Mouse (Mus musculus): ENCODE measurements at regions not wholly inside any gene's neighbourhood (a gene's known extent, or its start where the extent isn't known, plus 50 kb on each side); places are given as distances from the start of the nearest gene placed in this dataset.

DNA sequence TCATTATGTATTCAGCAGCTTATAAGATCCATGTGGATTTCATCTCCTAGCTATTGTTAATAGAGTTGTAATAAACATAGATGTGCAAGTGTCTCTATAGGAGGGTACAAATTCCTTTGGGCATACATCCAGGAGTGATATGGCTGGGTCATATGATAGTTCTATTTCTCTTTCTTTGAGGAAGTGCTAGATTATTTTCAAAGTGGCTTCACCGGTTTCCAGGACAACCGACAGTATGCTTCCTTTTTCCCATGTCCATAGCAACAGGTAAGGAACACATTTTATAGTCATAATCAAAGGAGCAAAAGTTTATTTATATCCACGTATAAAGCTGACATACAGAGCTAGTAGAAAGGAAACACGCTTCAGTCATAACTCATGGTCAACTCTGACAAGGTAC, 710.2 kb upstream of the Tenm4 start:
- DNase-seq (ENCODE audit: low read depth): no peak

DNA sequence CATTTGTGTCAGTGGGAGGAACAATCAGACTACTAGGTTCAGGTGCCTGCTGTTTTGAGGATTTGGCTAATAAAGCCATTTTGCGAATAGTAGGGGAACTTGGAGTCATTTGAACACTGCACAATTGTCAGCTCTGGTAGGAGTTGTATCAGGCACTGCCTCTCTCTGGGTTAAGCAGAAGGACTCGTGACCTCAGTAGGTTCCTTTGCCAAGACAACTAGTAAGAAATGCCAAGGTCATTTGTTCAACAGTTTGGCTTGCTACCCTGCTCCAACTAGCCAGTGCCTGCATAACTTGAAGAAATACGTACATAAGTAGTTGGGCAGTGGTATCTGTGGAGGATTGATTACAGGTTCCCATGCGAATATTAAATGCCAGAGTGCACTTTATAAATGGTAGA, 705.5 kb upstream of the Tenm4 start:
- no peak for DNase-seq (ENCODE audit: low read depth)

DNA sequence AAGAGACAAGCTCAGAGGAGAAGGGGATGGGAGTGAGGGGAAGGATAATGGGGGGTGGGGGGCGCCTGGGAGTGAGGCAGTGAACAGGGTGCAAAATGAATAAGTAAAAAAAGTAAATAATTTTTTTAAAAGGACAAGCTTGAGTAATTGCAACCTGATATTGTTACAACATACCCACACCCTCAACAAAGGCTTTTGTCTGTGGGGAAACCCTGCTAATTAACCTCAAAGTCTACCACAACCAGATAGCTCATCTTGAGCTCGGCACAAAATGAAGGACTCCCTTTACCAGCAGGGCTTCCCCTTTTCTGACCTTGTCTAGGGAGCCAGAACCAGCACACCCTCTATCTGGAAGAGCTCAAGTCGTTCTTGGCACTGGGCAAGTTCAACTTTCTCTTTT, 704.0 kb upstream of the Tenm4 start:
- DNase-seq (ENCODE audit: low read depth): no peak

DNA sequence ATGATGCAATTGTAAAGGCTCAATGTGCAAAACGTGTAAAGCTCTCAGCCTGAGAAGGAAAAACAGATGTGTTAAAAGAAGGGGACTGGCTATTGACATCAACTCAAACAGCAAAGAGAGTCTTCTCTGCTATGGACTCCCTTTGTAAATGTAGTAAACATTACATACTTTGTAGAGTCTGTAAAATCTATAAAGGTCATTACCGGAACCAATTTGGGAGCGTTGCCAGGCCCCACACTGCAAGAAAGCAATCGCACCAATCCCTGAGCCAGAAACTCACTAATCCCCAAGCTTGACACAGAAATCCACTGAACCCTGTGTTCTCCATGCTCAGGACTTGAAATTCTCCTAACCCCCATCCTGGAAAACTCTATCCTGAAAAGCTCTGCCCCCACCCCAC, 697.2 kb upstream of the Tenm4 start:
- no peak for DNase-seq (ENCODE audit: low read depth)

DNA sequence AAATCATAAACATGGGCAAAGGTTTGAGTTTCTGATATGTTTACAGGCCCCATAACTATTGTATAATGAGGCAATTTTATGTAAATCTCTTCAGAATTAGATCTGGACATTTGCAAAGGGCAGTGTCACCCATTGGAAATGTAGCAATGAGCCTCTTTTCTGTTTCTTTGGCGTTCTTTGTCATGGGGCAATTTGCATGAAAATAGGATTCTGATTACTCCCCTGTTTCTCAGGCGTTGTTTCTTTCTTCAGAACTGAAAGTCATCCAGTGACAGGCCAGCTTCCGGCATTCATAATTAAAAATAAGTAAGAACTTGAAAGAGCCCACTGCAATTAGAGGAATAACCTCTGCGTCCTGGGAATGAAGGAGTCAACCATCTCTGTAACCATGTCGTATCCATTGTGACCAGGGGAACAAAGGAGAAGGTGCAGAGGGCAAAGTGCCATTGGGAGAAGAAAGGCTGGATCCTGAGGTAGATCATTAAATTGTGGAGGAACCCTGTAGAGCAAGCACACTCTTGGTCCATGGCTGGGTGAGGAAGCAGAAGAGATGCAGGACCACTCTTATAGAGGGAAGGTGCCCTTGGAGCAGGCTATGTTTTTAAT, 690.8 kb upstream of the Tenm4 start:
- no peak for DNase-seq (ENCODE audit: low read depth)

DNA sequence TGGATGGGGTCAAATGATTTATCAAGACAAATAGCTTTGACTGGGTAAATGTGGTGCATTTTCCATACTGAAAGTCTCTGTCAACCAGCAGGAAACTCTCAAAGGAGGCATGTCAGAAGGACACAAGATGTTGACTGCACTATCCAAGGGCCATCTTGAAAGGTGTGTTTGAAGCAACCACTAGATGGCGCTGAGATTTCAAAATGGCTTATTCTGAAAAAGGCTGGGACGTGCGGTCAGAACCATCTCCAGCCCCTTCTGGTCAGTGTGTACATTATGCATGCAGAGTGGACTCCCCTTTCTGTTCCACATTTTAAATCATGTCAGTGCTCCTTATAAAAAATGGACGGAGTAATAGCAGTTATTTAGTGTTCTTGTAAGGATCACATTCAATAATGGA, 681.4 kb upstream of the Tenm4 start:
- DNase-seq (ENCODE audit: low read depth): no peak

DNA sequence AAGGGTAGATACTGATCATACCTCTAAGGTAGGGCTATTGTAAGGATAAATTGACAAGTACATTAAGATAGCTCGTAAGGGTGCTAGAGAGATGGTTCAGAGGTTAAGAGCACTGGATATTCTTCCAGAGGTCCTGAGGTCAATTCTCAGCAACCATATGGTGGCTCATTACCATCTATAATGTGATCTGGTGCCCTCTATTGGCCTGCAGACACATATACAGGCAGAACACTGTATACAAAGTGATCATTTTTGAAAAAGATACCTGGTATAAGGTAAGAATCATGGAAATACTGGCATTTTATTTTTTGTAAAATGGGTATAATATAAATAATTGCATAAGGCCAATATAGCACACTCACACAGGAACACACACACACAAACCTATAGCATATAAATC, 676.3 kb upstream of the Tenm4 start:
- DNase-seq (ENCODE audit: low read depth): no peak

DNA sequence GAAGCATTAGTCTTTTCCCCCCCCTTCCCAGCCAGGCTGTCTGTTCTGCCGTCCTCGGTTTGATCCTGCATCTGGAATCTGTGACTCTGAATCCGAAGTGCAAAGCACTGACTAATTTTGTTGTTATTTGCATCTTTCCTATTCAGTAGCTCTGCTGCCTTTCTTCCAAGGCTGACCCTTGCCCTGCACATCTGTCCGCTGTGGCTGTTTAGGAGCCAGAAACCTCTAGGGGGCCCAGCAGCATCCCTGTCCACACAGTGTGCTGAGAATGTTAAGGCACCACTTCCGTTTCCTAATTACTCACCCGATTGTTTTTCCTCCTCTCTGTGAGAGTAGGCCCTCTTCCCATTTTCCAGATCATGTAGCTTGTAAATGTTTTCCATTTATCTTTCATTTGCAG, 668.1 kb upstream of the Tenm4 start:
- no peak for DNase-seq (ENCODE audit: low read depth)

DNA sequence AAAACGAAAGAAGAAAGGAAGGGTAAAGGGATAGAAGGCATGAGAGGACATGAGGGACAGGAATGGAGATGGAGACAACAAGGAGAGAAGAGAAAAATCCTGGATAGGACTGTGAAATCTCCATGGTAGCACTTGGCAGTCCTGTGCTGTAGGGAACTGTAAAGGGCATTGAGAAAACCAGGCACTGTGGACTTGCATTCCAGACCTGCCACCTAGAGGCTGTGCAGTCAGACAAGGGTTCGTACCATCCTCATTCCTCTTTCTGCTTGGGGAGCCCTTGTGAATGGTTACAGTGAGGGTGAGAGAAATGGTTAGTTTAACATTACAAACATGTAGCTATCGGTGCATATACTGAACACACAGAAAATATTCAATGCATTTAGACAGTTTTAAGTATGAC, 623.8 kb upstream of the Tenm4 start:
- DNase-seq (ENCODE audit: low read depth): no peak

DNA sequence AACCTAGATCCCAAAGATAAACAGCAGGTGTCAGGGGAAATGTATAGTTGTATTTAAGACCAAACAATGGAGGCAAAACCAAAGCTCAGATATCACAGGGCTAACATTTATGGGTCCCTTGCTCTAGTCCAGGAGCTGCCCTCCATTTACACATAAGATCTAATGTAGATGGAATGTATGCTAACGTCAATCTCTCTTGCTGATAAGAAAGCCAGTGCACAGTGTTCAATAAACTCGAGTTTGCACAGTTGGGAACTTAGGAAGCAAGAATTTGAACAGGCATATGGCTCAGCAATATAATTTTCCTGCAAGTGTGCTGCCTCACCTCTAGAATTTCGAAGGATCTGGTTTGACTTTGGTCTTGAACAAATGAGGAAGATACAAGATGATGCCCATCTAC, 620.9 kb upstream of the Tenm4 start:
- no peak for DNase-seq (ENCODE audit: low read depth)

DNA sequence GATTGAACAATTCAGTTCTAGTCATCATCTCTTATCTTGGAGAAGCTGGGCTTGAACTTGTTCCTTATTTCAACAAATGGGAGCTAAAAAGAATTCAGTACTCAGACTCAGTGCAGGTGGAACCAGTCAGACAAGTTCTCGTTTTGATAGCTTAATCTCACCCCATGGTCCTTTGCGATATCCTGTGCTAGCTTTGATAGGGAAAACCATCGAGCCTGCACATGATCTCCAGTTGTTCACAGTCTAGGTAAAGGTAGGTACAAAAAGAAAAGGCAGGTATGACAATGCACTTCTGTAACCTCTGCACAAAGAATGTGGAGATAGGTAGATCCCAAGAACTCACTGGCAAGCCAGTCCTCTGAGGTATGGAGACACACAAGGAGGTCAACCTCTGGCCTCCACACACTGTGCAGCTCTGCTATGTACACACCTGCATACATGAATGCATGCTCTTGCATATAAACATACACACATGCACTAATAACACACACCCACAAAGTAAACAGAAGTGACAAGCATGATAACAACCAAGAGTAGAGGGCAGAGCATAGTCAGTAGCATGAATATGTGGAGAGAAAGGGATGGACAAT, 619.2 kb upstream of the Tenm4 start:
- no peak for DNase-seq (ENCODE audit: low read depth)

DNA sequence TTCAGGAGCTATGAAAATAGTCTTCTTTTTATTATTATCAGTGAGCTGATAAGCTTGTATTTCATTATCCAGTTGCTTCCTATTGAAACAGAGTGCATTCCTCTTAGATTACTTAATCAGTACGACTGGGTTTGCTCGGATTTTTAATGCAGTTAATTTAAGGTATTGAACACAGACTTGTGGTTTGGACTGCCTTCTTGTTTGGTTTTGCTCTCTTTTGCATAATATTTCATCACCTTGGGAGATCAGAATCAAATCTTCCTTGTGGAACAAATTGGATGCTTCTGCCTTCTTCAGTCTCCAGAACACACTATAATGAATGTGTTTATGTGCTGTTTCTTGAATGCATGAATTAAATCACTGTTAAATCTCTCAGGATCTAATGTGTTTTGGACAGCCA, 612.5 kb upstream of the Tenm4 start:
- no peak for DNase-seq (ENCODE audit: low read depth)

DNA sequence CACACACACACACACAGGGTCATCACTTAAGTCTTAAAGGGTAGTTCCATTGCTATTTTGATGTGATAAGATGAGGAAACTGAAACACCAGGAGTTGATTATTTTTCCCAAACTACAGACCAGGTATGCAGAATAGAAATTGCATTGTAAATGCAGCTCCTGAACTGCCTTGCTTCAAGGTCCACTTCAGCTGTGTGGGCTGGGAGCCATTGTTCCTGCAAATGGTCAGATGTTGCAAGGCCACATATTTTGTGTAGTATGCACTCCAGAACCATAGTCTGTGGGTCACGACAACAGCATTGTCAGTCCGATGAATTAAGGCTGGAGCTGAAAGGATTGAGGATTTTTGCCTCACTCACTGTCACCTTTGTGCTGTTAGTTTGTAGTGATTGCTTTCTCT, 592.4 kb upstream of the Tenm4 start:
- no peak for DNase-seq (ENCODE audit: low read depth)

DNA sequence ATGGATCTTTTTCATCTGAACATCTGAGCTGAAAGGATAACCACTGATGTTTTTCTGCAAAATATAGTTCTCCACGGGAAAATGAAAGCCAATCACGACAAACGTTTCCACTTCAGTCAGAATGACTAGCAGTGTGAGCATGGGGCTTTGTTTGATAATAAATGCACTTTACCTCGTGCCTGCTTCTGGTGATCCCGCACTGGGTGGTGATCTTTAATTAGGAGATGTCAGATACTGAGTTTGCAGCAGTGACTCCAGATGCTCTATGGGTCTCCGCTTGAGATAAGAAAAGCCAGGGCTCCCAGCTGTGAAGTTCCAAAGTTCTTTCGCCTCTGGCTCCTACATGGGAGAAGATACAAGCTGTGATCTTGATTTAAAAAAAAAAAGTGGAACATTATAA, 589.7 kb upstream of the Tenm4 start:
- no peak for DNase-seq (ENCODE audit: low read depth)

DNA sequence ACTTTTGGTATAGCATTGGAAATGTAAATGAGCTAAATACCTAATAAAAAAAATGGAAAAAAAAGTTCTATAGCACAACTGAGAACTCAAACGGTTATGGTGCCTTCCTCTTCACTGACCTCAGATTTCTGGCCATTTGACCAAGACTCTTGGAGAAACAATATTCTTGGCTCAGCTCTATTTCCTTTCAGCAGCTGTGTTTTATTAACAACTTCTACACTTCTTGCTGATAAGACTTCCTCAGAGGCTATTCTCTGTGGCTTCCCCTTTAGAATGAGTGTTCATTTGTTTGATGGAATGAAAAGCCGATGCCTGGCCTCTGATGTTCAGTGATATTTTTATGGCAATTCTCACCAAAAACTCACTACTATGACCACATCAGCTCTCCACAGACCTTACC, 572.7 kb upstream of the Tenm4 start:
- no peak for DNase-seq (ENCODE audit: low read depth)

DNA sequence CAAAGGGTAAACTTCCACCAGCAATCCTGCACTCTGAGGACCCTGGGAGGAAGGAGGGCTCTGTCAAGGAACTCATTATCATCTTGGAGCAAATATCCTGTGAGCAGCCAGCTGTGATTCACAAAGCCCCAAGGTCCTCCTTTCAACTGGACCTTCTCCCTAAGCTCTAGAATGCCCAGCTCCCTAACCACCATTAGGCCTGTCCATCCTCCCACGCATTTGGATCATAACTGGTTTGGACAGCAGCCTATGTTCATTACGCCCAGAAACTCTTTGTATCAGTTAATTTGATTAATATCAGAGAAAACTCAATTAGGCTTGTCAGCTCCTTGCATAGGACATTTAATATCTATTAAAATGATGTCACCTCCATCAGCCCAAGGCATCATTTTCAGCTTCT, 557.3 kb upstream of the Tenm4 start:
- DNase-seq (ENCODE audit: low read depth): no peak

DNA sequence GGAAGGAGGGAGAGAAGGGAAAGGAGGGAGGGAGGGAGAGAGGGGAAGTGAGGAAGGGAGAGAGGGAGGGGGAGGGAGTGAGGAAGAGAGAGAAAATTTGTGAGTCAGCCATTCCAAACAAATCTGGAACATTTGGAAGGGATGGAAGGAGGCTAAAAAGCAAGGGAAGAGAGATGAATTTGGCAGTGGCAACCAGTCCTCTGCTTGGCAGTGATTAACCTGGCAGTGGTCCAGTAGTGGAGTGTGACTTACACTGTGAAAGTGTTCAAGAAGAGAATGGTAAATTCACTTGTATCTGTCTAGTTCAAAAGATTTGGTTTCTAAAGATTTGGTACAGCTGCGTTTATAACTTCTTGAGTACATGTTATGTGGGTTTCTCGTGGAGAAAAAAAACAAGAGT, 553.7 kb upstream of the Tenm4 start:
- no peak for DNase-seq (ENCODE audit: low read depth)

DNA sequence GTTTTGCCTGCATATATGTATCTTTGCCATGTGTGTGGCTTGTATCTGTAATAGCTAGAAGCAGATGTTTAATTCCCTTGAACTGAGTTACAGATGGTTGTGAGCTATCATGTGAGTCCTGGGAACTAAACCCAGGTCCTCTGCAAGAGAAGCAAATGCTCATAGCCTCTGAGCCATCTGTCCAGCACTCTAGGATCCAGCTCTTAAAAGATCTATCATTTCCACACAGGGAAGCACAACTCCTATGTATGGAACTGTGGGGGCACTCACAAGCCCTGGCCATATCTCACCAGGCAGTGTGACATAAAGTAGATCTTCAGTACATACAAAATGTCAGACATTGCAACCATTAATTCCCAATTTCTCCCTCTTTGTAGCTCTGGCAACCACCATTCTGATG, 552.9 kb upstream of the Tenm4 start:
- DNase-seq (ENCODE audit: low read depth): no peak

DNA sequence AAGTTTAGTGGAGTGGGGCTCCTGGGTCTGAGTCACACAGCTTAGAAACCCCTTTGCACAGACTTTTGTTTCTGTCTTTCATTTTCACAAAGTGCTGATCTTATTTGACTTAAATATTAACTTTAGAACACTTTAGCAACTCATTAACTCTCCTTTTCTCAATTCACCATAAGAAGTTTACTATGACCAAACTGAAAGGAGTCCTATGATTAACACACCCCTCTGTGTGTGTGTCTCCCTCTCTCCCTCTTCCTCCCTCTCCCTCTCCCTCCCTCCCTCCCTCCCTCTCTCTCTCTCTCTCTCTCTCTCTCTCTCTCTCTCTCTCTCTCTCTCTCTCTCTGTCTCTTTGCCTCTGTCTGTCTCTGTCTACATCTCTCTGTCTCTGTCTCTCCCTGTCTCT, 551.0 kb upstream of the Tenm4 start:
- no peak for DNase-seq (ENCODE audit: low read depth)

DNA sequence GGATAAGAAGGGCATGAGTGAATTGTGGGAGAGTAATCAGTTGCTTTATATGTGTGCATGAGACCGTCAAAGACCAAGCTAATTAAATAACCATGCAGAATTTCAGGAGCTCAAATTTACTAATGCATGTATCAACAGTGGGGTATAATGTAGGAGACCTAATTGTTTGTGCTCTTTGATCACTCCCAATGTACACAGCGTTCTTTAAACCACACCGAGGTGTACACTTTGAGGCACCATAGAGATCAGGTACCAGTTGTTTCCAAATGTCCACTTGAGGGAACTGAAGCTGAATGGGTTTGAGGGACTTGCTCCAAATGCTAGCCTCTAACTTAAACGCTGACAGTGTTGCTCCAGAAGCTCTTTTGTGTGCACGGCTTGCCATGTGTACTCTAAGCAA, 530.4 kb upstream of the Tenm4 start:
- DNase-seq (ENCODE audit: low read depth): no peak

DNA sequence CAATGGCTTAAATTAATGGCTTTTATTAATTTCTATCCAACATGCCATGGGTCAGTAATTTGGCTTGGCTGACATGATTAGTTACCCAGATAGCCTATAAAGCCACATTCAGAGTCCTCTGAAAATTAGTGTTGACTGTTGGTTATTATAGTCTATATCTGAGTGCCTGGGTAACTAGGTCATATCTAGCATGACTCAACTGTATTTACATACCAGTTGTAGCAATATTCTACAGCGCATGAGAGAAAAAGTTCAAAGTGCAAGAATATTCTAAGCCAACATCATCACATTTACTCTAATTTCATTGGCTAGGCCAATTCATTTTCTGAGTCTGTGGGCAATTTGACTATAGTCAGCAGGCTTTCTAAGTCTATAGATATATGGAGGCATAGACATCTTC, 496.7 kb upstream of the Tenm4 start:
- no peak for DNase-seq (ENCODE audit: low read depth)

DNA sequence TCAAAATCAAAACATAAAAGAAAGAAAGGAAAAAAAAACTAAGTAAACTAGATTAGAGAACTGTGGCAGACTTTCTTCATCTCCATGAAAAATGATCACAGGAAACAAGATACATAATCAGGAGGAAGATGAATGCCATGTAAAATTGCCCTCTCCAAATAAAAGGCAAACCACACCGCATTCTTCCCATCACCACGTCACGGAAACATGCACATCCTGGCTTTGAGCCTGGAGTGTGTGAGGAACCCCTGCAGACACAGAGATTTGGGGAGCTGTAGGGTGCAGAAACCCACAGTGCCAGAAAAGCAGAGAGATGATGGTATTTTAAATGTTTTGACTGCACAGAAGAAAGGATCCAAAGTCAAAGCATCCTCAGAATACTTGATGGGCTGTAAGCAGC, 488.5 kb upstream of the Tenm4 start:
- DNase-seq (ENCODE audit: low read depth): no peak

DNA sequence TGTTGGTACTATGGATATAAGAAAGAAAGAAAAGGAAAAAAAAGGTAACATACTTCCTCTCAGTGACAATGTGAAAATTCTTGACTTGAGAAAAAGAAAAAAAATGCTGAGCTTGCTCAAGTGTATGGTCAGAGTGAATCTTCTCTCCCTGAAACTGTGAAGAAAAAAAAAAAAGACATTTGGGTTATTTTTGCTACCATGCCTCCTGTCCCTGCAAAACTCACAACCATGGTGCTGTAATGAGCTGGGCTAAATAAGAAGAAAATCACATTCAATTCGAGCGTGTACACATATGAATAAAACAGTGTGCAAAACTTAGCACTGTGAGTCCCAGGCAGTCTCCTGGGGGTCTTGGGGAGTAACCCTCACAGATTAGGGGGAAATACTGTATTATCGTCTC, 483.3 kb upstream of the Tenm4 start:
- DNase-seq (ENCODE audit: low read depth): no peak
